Mouse (Mus musculus): ENCODE measurements around the gene Pde4a. TPM values are rescaled to one million over a fixed set of nuclear protein-coding genes. Genes with fewer than 3 reads are reported as not detected.

The Pde4a gene
- total RNA-seq, 2 experiments from 2014 or later, result 83.4 to 86.6 TPM

DNA sequence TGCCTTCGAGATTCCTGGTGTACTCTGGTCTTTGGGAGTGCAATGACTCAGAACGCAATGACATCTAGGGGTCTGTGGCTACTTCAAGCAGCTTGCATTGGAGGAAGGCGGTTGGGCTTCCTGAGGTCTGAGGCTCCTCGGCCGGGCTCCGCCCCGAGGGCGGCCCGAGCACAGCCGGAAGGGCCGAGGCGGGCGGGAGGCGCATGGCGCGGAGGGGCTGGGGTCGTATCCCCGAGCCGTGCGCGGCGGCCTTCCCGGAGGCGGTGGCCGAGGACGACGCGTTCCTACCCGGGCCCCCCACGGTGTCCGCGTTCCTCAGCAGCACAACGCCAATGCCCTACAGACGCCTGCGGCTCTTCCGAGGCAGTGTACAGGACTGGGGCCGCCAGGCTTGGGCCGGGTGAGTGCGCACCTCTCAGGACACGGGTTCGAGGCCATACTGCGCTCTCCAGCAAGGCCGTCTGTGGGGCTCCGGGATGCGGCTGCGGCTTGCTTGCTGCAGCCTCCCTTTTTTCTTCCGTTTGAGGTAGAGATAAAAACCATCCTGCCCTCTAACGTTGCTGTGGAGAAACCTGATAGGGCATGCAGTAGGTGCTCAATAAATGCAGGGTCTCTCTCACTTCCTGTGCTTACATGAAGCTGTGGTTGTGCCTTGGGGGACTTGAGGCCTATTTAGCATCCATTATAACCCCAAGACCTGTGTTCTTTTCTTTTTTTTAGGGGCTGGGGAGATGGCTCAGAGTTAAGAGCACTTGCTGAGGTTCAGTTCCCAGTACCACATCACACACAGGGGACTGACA lies 16.1 kb downstream of the Pde4a start:
- no peak for DNase-seq (ENCODE audit: low spot score in 2 of 2)

DNA sequence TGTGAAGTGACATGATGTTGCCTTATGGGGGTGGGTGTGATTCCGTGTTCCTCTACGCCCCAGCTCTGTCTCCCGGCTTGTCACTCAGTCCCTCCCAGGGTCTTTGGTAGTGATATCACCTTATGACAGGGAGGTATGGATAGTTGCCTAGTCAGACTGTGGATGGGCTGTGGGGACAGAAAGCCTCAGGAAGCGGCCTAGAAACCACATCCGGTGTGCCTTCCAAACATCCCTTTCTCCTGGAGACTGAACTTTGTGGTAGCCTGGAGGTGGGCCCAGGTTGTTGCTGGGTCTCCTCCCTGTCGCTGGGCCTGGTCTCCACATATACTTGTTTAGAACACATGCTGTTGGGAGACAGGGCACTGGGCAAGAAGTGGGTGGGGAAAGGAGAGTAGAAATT lies 17.9 kb downstream of the Pde4a start:
- no peak for DNase-seq (ENCODE audit: low spot score in 2 of 2)

DNA sequence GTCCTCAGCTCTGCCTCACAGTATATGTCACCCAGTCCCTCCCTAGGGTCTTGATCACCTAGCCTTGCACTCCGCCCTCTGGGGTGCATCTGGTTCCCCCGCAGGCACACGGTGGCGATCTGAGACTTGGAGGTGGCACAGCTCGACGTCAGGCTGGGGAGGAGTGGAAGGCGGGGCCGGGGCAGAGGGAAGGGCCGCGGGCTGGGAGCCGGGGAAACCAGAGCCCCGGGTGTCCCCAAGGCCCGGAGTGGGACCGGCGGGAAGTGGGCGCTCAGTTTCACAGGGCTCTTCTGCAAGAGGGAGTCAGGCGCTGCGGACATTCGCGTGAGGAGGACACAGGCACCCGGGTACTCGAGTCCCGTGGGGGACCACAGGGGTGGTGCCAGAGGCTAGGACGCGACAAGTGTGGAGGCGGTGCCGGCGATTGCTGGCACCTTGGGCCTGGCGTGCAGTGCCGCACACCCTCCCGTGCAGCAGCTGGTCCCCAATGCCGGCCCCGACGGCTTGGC lies 18.4 kb downstream of the Pde4a start:
- DNase-seq (ENCODE audit: low spot score in 2 of 2), result peak in 1 of 2 experiments; percentile 34

DNA sequence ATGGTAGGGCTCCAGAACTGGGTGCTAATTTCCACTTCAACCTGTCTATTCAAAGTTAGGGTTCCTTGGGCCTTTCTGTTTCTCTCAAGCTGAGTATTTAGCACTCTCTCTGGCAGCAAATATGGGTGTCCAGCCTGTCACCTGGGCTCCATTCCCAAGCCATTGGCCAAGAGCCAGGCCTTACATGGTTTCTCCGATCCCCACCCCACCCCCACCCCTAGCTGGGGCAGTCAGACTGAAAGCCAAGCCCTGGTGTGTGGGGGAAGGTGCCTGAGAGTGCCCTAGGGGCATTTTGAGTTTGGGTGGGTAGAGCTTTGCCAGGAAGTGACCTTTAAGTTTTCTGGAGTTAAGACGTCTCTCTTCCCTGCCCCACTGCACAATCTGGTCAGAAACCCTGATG lies 19.2 kb downstream of the Pde4a start:
- DNase-seq (ENCODE audit: low spot score in 2 of 2), result no peak

DNA sequence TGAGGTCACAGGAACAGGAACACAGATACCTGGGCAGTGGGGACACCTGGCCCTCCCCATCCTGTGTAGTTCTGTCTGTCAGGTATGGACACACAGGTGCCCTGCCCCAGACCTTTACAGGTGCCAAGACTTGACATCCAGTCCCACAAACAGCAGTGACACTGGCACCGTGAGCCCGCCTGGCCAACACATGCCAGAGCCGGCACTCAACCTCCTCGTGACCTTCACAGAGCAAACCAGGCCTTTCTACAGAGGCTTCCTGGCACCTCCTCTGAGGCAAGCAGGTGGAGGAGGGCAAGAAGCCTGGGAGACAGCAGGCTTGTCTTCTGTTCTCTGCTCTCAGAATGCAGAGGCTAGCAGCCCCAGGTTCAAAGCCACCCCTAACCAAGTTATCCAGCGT lies 19.9 kb downstream of the Pde4a start:
- DNase-seq (ENCODE audit: low spot score in 2 of 2), result no peak

DNA sequence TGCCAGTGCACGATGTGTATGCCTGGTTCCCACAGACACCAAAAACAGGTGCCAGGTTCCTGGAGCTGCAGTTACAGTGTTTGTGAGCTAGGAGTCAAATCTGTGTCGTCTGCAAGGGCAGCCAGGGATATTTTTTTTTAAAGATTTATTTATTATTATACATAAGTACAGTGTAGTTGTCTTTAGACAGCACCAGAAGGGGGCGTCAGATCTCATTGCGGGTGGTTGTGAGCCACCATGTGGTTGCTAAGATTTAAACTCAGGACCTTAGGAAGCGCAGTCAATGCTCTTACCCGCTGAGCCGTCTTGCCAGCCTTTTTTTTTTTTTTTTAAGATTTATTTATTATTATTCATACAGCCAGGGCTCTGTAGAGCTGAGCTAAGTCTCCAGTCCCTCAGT lies 24.4 kb downstream of the Pde4a start:
- peak in 1 of 2 experiments; percentile 38 for DNase-seq (ENCODE audit: low spot score in 2 of 2)

DNA sequence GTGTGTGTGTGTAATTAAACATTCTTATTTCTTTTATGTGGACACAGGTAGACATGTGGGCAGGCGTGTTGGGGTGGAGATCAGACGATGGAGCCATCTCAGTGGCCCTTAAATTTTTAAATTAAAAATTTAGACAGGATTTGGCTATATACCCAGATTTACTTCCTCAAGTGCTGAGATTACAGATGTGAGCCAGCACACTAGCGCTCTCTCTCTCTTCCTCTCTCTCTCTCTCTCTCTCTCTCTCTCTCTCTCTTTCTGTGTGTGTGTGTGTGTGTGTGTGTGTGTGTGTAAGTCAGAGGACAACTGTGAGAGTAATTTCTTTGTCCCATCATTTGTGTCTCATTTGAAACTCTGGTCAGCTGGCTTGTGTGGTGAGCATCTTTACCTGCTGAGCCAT lies 25.2 kb downstream of the Pde4a start:
- DNase-seq (ENCODE audit: low spot score in 2 of 2), result no peak

DNA sequence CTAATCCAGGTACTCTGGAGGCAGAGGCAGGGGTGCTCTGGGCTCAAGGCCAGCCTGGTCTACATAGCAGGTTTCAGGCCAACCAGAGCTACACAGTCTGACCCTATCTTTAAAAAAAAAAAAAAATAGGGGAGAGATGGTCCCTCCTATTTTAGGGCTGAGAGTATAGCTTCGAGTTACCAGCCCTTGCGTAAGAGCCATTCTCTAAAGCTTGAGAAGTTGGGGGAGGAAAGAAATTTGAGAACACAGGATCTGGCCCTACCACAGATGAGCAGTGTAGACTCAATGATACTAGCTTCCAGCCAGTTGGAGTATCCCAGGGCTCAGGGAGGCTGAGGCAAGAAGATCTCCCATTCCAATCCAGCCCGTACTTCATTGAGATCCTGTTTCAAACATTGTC lies 28.3 kb downstream of the Pde4a start:
- DNase-seq (ENCODE audit: low spot score in 2 of 2), result no peak

DNA sequence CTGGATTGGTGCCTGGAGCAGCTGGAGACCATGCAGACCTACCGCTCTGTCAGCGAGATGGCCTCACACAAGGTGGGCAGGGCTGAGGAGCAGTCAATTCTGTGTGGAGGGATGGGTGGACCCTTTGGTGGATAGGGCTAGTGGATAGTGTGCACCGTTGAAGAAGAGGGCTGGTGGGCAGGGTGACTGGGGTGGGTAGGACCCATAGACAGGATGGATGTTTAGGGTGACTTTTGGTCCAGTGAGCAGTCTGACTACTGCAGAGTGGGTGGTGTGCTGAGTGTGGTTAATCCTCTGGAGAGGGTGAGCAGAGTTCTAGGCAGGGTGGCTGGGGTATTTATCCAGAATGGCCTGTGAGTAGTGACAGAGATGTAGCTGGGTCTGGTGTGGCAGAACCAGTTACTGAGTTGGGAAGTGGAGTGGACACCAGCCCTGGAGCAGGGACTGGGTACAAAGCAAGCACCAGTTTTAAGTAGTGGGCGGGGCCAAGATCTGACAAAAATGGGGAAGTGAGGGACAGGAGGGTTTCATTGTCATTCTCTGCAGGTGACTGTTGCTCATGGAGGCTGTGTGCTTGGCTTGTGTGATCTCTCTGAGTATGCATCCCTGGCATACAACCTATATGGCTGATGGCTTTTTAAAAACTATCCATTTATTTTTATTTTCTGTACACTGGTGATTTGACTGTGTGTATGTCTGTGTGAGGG lies 29.4 kb downstream of the Pde4a start:
- DNase-seq (ENCODE audit: low spot score in 2 of 2), result no peak

DNA sequence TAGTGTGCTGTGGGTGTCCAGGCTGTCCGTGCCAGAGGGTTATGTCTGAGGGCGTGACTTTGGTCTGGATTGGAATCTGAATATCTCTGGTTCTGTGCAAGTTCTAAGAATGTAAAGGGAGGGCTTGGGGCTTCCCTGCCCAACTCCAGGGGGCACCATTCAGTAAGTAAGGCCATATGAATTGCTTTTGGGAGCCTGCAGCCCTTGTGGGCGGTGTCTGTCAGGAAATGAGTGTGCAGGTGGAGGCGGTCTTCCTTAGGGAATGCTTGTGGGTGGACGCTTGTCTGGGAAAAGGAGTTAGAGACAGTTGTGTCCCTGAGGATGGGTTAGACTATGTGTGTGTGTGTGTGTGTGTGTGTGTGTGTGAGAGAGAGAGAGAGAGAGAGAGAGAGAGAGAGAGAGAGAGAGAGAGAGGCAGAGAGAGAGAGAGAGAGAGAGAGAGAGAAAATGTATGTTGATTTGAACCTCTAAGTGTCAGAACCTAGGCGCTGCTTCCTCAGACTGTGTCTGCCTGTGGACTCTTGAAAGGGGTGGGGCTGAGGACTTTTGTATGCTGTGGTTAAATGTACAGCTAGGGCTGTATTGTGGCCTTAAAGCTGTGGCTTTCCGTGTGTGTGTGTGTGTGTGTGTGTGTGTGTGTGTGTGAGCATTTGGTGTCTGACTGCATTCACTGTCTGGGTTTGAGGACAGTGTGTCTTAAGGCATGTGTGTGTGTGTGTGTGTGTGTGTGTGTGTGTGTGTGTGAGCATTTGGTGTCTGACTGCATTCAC lies 30.4 kb downstream of the Pde4a start:
- DNase-seq (ENCODE audit: low spot score in 2 of 2), result peak in 1 of 2 experiments; percentile 58

DNA sequence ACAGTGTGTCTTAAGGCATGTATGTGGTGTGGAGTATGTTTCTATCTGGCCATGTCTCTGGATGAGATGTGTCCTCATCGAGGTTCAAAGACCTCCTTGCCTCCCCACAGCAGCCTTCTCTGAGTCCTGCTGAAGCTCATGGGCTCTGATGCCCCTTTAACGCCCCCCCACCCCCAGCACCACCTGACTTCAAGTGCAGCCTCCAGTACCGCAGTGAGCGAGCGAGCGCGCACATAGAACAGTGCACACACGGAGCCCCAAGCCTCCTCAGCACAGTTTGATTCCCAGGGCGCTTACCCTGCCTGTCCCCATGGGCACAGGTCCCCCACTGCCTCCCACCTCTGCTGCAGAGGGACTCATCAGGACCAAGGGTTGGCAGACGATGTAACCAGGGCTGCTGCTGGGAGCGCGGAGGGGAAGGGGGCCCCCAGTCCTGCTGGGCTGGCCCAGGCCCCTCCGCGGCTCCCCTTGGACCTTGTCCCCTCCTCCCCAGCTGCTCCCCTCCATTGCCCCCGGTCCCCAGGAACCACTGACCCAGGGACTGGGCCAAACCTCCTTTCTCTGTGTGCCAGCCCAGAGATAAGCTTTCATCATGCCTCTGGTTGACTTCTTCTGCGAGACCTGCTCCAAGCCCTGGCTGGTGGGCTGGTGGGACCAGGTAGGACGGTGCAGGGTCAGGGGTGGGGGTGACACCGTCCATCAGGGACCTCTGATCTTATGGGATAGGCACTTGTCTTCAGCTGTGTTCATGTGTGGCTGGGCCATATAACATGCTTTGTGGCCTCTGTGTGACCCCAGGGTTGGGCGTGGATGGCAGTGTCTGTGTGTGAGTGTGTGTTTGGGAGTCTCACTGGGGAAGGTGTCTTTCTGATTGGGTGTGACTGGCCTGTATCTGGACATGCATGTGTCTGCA lies 31.3 kb downstream of the Pde4a start:
- peak; percentile 61 to 74 for DNase-seq (ENCODE audit: low spot score in 2 of 2)

DNA sequence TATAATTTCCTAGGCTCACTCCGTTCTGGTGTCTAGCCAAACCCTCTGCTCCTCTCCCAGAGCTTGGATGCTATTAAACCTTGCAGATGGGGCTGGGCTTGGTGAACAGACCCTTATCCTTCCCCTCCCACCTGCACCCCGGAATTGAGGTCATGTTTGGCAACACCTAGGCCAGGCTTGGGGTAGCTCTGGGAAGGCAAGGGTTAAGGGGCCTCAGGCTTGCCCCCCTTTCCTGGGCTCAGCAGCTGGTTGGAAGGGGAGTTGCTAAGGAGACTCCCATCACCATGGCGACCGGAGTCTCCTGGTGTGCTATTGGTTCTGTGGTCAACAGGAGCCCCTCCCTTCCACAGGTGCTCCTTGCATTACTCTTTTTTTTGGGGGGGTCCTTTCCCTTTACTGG lies 32.5 kb downstream of the Pde4a start:
- peak; percentile 80 to 82 for DNase-seq (ENCODE audit: low spot score in 2 of 2)

DNA sequence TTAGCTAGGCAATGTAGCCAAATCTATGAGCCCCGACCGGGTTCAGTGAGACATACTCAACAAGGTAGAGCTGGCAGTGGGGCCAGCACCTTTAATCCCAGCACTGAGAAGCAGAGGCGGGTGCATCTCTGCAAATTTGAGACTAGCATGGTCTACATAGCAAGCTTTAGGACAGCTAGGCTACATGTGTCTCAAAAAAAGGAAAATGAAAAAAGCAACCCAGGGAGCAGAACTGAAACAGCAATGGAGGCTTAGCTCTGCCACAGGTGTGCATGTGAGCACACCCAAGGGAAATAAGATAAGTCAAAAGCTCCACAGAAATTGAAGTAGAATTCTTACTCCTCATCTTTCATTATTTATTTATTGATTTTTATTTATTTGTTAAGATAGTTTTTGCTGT lies 33.4 kb downstream of the Pde4a start:
- DNase-seq (ENCODE audit: low spot score in 2 of 2), result no peak

DNA sequence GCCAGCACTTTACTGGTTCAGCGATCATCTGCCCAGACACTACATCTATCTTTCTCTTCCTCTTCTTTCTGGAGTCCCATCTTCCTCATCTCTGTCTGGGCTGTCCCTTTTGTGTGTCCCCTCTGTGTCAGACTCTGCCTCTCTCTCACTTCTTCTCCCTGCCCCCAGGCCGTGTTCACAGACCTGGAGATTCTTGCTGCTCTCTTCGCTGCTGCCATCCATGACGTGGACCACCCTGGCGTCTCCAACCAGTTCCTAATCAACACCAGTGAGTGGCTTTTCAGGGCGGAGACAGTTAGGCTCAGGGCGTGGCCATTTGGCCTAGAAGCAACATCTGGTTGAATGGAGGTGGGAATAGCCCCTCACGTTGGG lies 38.6 kb downstream of the Pde4a start:
- DNase-seq (ENCODE audit: low spot score in 2 of 2), result no peak

DNA sequence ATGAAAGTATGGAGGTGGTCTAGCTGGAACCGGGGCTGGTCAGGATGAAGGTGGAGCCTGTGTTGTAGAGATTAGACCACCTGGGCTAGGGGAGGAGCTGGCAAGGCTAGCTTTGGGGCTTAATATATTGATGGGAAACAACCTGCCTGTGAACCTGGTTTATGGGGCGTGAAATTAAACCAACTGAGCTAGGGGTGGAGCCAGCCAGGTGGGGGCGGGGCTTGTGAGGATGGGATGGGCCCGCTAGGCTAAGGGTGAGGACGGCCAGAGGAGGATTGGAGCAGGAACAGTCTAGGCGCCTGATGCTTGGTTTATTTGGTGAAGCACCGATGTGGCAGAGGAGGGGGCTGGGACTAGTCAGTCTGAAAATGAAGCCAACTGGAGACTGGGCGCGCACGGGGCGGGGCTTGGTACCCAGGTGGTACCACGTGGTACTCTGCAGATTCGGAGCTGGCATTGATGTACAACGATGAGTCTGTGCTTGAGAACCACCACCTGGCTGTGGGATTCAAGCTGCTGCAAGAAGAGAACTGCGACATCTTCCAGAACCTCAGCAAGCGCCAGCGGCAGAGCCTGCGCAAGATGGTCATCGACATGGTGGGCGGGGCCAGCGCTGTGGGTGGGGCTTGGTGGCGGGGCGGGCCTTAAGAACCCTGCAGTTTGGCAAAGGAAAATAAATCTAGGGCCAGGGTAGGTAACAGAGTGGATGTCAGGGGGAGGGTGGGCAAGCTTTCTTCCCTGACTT lies 39.2 kb downstream of the Pde4a start:
- DNase-seq (ENCODE audit: low spot score in 2 of 2), result peak; percentile 54 to 57

DNA sequence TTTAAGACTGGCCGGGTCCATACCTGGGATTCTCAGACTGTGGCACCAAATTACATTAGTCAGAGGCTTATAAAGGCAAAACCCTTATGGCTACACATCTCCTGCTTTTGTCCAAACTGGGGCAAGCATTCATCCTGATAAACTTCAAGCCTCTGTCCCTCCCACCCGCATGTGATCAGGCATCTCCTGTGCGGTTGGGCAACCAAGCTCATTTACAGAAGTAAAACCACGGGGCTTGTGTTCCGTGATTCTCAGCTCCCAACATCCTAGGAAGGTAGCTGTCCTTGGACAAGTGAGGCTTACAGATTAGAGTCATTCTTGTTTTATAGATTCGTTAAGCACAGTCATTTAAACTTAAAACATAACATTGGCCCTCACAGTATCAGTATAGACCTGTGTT lies 41.3 kb downstream of the Pde4a start:
- no peak for DNase-seq (ENCODE audit: low spot score in 2 of 2)

DNA sequence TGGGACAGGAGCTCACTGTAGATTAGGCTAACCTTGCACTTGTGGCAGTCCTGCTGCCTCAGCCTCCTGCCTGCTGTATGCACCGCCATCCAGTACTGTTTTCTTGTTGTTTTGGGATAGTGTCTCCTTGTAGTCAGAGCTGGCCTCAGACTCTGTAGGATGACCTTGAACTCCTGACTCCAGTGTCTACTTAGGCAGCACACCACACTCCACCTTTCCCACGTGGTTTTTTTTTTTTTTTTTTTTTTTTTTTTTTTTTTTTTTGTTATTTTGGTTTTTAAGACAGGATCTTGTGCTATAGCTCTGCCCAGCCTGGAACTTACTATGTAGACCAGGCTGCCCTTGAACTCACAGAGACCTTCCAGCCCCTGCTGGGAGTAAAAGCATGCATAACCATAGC lies 43.1 kb downstream of the Pde4a start:
- no peak for DNase-seq (ENCODE audit: low spot score in 2 of 2)

DNA sequence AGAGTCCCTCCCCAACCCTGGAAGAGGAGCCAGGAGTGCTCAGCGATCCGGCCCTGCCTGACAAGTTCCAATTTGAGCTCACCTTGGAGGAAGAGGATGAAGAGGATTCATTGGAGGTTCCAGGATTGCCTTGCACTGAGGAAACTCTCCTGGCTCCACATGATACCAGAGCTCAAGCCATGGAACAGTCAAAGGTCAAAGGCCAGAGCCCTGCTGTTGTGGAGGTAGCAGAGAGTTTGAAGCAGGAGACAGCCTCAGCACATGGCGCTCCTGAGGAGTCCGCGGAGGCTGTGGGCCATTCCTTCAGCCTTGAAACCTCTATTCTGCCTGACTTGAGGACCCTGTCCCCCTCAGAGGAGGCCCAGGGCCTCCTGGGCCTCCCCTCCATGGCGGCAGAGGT lies 45.3 kb downstream of the Pde4a start:
- no peak for DNase-seq (ENCODE audit: low spot score in 2 of 2)

DNA sequence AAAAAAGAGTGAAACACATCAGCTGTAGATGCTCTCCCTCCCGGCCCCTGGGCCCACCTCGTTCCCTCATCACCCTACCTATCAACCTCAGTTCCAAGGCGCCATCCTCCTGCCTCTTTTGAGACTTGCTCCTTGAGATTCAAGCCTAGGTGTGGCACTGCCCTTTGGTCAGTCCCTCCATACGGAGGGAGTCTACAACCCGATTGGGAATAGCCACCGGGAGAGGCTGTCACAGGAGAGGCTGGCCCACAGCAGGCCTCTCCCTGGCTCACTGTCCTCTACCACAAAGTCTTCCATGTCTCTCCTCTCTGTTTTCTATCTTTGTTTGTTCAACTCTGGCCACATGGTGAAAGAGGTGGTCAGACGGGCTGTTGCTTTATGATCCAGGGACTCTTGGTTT lies 46.1 kb downstream of the Pde4a start:
- no peak for DNase-seq (ENCODE audit: low spot score in 2 of 2)

DNA sequence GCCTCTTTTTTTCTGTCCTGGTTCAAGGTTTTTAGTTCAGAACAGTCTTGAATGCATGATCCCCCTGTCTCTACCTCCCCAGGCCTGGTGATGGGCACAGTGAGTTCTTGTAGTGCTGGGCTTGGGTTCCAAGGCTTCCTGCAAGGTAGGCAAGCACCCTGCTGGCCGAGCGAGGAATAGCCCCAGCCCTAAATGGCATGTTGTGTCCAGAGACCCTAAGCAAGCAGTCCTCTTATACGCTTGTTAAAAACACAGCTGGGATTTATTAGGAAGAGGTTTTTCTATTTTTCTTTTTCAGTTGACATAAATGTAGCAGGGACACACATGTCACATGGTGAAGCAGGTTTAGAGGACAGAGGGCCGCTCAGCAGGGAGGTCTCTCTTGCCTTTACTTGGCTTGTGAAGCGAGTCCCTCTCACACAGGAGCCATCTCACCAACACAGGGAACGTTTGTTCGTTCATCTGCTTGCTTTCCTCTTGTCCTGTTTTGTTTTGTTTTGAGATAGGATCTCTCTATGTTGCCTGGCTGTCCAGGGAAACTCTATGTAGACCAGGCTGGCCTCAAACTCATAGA lies 48.2 kb downstream of the Pde4a start:
- DNase-seq (ENCODE audit: low spot score in 2 of 2), result no peak
